Mouse (Mus musculus) layer of hippocampus, adult 9-10 months (tissue): ENCODE data around the gene Uba2.
"Not testable (repeated sequence)": the region's sequence is repeated elsewhere in the genome, so short reads cannot be mapped to it uniquely, and the experiment has no call there.

Experiments
- DNase-seq: peaks from one replicate; pipeline ENCODE4 v3.0.0; 2022; ENCODE audit warnings: low spot score

The Uba2 gene

GRCm38 (mm10) chr7:34166850-34167249, 2.5 kb downstream of the Uba2 start:
- no peak for DNase-seq

- no peak for DNase-seq
Measured at GRCm38 (mm10) chr7:34165999-34166398, 3.4 kb downstream of the Uba2 start.

DNA sequence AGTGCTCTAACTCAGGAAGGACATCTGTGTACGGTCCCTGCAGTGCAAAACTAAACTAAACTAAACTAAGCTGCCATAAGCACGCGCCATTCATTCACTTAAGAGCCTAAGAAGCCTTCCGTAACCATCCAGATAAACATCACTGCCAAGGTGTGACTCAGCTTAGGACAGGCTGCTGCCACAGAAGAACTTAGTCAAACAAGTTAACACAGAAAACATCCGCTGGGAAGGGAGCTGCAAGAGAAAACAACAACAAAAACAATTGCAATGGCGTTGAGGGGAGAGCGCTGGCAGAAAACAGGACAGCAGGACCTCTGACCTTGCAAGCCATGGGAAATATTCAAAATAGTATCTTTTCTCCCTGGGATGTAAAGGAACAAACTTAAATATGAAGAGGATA, 4.7 kb downstream of the Uba2 start:
- no peak for DNase-seq

GRCm38 (mm10) chr7:34159167-34159566, 10.2 kb downstream of the Uba2 start:
- DNase-seq: no peak

DNA sequence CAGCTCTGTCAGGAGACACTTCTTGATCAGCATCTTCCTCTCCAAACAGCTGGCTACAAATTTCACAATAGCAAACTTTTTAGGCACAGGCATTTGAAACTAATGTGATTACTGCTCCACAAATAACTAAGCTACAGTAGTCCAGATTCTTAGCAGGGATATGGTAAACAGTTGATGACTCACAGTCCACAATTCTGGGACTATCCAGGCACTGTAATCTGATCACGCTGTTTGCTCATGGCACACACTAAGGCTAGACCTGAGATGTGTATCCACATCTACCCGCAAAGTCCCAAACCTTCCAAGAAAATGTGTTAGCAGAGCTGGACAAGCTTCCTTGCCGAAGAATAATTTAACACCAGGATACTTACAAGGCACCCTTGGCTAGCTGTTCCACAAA, 11.4 kb downstream of the Uba2 start:
- no peak for DNase-seq

DNA sequence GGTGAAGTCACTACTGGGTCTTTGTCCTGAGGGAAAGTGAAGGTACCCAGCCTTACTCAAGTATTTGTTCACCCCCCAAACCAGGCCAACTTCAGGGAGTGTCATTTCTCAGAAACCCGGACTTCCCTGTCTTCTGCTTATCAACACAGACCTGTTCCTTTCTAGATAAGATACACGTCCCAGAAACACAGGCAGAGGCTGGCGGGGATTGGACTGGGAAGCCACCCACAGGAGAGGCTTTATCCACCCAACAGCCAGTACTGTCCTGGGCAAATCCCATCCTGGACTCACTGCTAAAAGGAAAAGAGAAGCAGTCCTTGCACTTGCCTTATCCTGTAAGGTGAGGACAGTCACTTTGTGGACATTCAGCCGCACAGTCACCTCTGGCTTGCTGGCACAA, 22.2 kb downstream of the Uba2 start:
- no peak for DNase-seq

GRCm38 (mm10) chr7:34141123-34141522, 28.3 kb downstream of the Uba2 start:
- DNase-seq: no peak

- DNase-seq: no peak
Measured at GRCm38 (mm10) chr7:34139493-34139892, 29.9 kb downstream of the Uba2 start.

DNA sequence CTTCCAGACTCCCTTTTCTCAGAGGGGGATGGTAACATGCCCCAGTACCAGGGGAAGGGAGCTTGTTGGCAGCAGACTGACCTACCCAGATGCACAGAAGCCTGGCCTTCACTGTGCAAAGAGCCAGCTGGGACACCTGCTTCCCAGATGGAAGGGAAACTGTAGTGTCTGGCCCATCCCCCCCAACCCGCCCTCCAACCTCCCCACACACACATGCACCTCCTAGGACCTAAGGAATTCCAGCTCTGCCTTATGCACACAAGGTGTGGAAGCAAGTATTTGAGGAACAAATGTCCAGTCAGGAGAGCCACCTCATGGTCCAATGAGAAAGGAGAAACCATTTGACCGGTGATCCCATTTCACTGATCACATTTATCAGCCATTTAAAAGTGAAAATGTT, 35.1 kb downstream of the Uba2 start:
- no peak for DNase-seq

- DNase-seq: no peak
Measured at GRCm38 (mm10) chr7:34133117-34133762, 36.2 kb downstream of the Uba2 start, which contains the start of gene Wtip. Gene Wtip, minus strand, starts transcription at chr7:34133268.

DNA sequence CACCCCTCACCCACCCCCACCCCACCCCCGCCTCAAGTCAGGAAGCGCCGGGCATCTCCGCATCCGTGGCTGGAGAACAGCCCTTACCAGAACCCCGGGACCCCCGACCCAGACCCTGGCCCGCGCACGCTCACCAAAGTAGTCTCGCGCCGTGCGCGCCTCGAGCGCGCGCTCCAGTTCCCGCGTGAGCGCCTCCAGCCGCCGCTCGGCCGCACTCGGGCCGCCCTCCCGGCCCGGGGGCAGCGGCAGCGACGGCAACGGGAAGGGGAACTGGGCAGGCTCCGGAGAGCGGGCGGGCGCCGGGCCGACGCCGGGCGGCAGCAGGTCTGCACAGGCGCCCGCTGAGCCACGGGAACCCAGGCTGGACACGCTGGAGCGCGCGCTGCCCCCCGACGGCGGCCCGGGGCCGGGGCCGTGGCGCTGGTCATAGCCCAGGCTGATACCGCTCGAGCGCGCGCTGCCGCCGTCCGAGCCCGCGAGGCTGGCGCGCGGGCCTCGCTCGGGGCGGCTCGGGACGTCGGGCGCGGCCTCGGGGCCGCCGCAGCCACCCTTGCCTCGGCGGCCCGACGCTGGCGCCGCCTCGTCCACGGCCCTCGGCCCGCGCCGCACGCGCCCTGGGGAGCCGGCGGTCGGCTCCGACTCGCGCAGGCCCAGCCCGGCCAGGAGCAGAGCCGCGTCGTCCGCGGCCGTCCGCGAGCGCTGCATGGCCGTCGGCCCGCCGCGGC, 36.9 kb downstream of the Uba2 start:
- no peak for DNase-seq

DNA sequence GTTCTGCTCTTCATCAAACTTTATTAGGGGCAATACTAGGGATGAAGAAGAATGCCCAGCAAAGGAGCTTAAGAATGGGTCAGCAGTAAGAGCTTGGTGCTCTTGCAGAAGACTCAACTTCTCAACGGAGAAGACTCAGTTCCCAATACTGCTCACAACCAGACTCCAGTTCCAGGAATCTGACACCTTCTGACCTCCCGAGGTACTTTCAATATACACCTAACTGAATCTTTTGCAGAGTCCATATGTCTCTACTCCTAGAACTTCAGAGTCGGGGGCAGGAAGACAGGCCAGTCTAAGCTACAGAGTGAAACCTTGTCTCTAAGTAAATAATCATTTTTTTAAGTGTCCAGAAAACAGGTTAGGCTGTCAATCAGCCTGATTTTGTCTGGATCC, 37.4 kb downstream of the Uba2 start:
- no peak for DNase-seq

DNA sequence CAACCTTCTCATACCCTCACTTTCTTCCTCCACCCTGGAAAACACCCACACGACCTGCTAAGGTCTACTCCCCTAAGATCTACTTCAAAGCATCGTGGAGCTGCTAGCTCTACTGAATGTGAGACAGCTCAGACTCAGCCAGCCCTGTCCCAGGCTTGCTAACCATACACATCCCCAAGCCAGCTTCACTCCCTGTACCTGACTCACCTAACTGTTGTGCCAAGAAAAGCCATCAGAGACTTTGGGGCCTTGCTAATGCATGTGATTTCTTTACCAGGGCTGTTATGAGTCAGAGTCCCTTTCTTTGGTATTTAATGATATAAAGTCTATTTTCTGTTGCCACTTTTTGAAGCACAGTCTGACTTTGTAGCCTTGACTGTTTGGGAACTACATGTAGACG, 38.3 kb downstream of the Uba2 start:
- DNase-seq: no peak

- DNase-seq: no peak
Measured at GRCm38 (mm10) chr7:34126291-34126690, 43.1 kb downstream of the Uba2 start.

DNA sequence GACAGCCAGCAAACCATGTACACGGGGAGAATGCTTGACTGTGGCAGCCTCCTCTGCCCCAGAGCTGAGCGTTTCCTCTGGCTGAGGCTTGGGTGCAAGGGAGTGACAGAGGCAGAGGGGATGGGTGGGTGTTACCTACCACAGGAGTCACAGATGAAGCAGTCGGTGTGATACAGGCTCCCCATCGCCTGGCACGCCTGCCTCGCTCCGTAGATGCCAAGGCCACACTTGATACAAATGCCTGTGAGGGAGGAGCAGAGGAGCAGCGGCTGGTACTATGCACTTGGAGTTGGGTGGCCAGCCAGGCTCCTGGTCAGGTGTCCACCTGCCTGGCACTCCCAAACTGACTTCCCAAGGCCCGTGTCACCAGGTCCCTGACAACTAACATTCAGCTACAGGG, 44.1 kb downstream of the Uba2 start:
- DNase-seq: no peak

GRCm38 (mm10) chr7:34122987-34123720, 46.2 kb downstream of the Uba2 start:
- no peak for DNase-seq

DNA sequence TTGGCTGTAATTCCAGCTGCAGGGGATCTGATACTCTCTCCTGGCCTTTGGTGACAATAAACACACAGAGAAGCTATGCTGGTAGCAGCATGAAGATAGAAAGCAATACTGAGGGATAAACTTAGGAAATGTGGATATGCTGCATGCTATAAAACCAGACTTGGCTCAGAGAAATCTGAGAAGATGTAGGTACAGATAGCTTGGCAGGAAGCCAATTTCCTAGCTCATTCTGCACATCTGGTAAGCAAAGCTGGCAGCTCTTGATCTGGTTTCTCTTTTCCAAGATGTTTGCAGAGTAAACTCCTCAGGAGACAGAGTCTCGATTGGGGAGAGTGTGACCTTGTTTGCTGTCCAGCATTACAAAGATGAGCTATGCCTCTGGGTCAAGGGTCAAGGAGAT, 48.8 kb downstream of the Uba2 start:
- not testable (repeated sequence) for DNase-seq

- no peak for DNase-seq
Measured at GRCm38 (mm10) chr7:34116601-34117000, 52.8 kb downstream of the Uba2 start.

- DNase-seq: no peak
Measured at GRCm38 (mm10) chr7:34109190-34109589, 60.2 kb downstream of the Uba2 start.

DNA sequence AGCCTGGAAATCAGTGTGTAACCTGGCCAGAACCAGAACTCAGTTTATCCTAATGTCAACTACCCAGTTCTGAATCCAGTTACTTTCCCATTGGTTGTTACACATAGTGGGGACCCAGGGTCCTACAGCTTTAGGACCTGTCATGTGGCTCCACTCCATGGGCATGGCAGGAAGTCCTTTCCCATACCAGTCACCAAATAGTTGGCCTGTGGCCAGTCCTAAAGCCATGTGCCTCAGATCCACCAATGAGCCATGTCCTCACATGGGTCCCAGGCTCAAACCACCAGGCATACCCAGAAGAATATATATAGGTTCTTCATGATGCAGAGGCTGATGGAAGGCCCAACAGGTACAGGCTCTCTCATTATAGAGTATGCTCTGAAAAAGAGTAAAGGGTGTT, 68.1 kb downstream of the Uba2 start:
- no peak for DNase-seq

- no peak for DNase-seq
Measured at GRCm38 (mm10) chr7:34100002-34100401, 69.4 kb downstream of the Uba2 start.

GRCm38 (mm10) chr7:34094911-34095481, 74.4 kb downstream of the Uba2 start, which contains the start of gene Scgb1b30:
Gene Scgb1b30, plus strand, starts transcription at chr7:34095431.
- DNase-seq: no peak
